Mouse (Mus musculus) R1 (cell line): ENCODE measurements at regions not wholly inside any gene's neighbourhood (a gene's known extent, or its start where the extent isn't known, plus 50 kb on each side); places are given as distances from the start of the nearest gene placed in this dataset.
A peak's percentile ranks its signal among the peaks of the same experiment; 100 is the strongest.

Source experiments
- DNase-seq: peaks from one replicate; pipeline ENCODE4 v3.0.0-alpha.2; 2018; ENCODE audit warnings: low read depth, low spot score

GRCm38 (mm10) chr6:11796361-11796760, 110.9 kb downstream of the Ndufa4 start:
- DNase-seq, result no peak

- DNase-seq, result peak; percentile 62
Measured at GRCm38 (mm10) chr6:11793366-11793765, 113.9 kb downstream of the Ndufa4 start.

DNA sequence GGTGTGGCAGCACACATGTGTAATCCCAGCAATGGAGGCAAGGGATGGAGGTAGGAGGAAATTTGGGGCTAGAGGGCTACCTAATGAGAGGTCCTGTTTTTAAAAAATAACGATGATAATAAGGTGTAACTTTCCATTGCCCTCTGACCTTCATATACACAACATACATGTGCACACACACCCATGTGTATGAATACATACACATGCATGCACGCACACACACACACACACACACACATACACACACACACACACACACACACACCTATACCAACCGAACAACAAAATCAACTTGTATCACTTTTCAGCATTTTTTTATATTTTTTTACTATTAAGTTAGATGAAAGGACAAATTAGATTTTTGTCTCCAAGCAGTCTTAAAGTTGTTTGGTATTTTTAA, 115.1 kb downstream of the Ndufa4 start:
- DNase-seq, result no peak

DNA sequence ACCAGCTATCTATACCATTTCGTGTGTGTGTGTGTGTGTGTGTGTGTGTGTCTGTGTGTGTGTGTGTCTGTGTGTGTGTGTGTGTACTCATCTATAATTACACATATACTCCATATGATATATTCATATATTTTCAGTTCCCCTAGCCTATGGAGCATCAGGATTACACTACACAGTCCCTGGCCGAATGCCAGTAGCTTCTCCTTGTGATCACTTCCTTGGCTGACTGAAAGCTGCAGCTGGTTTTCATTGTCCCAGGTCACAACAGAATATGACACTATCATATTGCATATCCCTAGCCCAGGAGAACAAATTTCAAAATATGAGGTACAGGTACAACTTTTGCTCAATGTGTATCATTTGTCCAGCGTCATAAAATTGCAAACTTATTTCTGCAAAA, 116.2 kb downstream of the Ndufa4 start:
- no peak for DNase-seq

GRCm38 (mm10) chr6:11773992-11774391, 133.3 kb downstream of the Ndufa4 start:
- peak; percentile 43 for DNase-seq

DNA sequence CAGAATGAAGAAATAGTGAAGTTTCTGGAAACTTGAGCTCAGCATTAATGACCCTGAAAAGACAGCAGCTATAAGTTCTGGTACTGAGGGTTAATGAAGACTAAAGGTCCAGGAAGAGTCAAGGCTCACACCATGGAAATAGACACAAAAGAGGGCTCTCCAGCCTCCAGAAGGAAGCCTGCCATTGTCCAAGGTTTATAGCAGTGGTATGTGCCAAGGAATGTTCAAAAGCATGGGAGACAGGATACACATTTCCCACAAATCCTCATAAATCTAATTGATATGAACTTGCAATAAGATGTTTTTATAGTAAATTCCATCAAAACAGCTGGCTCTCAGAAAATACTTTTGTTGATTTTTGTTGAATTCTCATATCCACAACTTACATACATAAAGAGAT, 144.4 kb downstream of the Ndufa4 start:
- DNase-seq, result no peak

GRCm38 (mm10) chr6:11737667-11738066, 169.6 kb downstream of the Ndufa4 start:
- no peak for DNase-seq

- no peak for DNase-seq
Measured at GRCm38 (mm10) chr6:11731126-11731525, 176.2 kb downstream of the Ndufa4 start.

DNA sequence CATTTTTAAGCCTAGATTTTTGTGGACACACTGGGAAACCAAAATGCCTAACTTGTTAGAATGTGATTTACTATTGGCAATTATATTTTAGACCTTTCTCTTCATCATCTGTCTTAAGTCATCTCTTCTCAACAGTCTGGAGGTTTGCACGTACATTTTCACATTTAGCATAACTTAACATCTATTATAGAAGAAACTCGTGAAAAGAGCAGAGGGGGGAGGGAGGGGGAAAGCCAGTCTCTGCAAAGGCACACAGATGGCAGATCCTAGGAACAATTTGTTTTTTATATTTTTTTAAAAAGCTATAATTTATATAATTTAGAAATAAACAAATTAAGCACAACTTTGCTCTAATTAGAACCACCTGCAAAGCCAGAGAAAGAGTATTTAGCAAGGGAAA, 176.6 kb downstream of the Ndufa4 start:
- no peak for DNase-seq

GRCm38 (mm10) chr6:11727806-11728205, 179.5 kb downstream of the Ndufa4 start:
- DNase-seq, result no peak

- no peak for DNase-seq
Measured at GRCm38 (mm10) chr6:11727370-11727769, 179.9 kb downstream of the Ndufa4 start.

DNA sequence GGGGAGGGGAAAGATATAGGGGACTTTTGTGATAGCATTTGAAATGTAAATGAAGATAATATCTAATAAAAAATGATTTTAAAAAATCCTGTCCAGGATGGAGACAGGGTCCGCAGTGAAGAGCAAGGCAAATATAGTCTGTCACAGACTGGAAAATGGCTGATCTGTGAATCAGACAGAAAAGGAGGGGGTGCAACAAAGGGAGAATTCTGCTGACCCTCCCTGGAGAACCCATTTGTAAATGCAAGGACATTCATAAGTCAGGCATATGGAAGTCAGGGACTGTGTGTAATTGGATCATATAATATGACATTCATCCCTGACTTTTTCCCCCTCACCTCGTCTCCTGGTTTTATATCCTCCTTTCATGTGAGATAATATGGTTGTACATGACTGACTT, 183.8 kb downstream of the Ndufa4 start:
- DNase-seq, result no peak

DNA sequence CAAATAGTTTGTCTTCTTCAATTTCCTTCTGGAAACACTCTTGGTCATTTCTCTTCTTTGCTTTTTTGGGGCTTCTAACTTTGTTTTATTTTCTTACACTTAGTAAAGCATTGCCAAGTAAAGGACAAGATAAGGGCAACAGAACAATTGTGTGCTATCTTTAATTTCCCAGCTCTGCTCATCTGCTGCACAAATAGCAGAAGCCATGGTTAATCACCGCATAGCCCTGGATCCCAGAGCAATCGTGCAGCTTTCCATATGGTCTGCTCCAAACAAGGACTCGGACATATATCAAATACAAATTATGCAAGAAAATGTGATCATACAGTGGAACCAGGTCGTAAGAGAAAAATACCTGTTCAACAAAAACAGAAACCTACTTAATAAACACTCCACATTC, 187.0 kb downstream of the Ndufa4 start:
- DNase-seq, result no peak

- no peak for DNase-seq
Measured at GRCm38 (mm10) chr6:11710581-11710980, 196.7 kb downstream of the Ndufa4 start.

DNA sequence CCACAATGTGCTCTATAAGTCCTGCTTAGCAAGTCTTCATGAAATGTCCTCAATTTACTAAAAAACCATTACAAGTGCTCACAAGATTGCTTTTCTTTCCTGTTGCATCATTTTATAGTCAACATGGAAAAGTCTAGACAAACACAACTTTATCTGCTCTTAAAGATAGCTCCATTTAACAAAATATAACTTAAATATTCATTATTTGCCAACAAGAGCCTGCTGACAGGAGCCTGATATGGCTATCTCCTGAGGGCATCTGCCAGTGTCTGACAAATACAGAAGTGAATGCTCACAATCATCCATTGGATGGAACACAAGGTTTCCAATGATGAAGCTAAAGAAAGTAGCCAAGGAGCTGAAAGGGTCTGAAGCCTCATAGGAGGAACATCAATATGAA, 197.8 kb downstream of the Ndufa4 start:
- DNase-seq, result no peak
